Comparison of ENCODE assay signal across 8 mouse cellular contexts in genomic region chr2:109280272-109280599, GRCm38 (mm10). TPM values are rescaled to one million over a fixed set of nuclear protein-coding genes. Genes with fewer than 3 reads are reported as not detected.
DNase-seq lines count a peak whose midpoint lies in the region; ATAC-seq and TF ChIP-seq lines count a peak whose summit lies in the region.

No protein-coding gene starts in this region.

- peak overlapping the region; percentile 85; the same call in 1 of the 2 replicates for H3K9ac ChIP-seq in heart, embryonic 11.5 days (ENCODE audit: low read depth, low read length)
- peak overlapping the region; percentile 61 for H3K9ac ChIP-seq in forebrain, embryonic 15.5 days (replicated peaks)
- peak overlapping the region; percentile 67 for H3K9ac ChIP-seq in liver, embryonic 16.5 days (ENCODE audit: low read depth, low read length)

- H3K36me3 ChIP-seq in heart, embryonic 11.5 days (ENCODE audit: control insufficient read depth, insufficient read depth, low read length) = no peaks in the 10 kb centered on the region
- H3K36me3 ChIP-seq in E14TG2a.4 (ENCODE audit: insufficient read depth, low read length) = peaks cover 5% of the 10 kb centered on the region; the same call in 1 of the 2 replicates
- H3K36me3 ChIP-seq in forebrain, embryonic 15.5 days = no peaks in the 10 kb centered on the region
- H3K36me3 ChIP-seq in liver, embryonic 16.5 days (ENCODE audit: control insufficient read depth, insufficient read depth) = no peaks in the 10 kb centered on the region

- peak overlapping the region; percentile 84 for H3K4me3 ChIP-seq in heart, embryonic 11.5 days (ENCODE audit: low read depth, low read length)
- H3K4me3 ChIP-seq in E14TG2a.4 (replicated peaks; ENCODE audit: low read length) = peak overlapping the region; percentile 87
- peak overlapping the region; percentile 81 for H3K4me3 ChIP-seq in forebrain, embryonic 15.5 days
- peak overlapping the region; percentile 94 for H3K4me3 ChIP-seq in liver, embryonic 16.5 days (ENCODE audit: low read depth, low read length)

- ATAC-seq in heart, embryonic 11.5 days (replicated peaks; ENCODE audit: insufficient number of reproducible peaks, low FRiP score, low TSS enrichment) = no peak
- no peak for ATAC-seq in forebrain, embryonic 15.5 days (replicated peaks)
- ATAC-seq in liver, embryonic 16.5 days (ENCODE audit: low read depth) = no peak
- no peak for ATAC-seq in granulocyte monocyte progenitor cell, adult 5-6 weeks (replicated peaks; ENCODE audit: poor library complexity, severe bottlenecking)

- H3K9me3 ChIP-seq in heart, embryonic 11.5 days (replicated peaks; ENCODE audit: control insufficient read depth, low read length) = no peaks in the 10 kb centered on the region
- no peaks in the 10 kb centered on the region for H3K9me3 ChIP-seq in E14TG2a.4 (ENCODE audit: low read length)
- no peaks in the 10 kb centered on the region for H3K9me3 ChIP-seq in forebrain, embryonic 15.5 days
- H3K9me3 ChIP-seq in liver, embryonic 16.5 days (replicated peaks; ENCODE audit: control insufficient read depth, low read length) = no peaks in the 10 kb centered on the region

- H3K4me1 ChIP-seq in heart, embryonic 11.5 days (ENCODE audit: control insufficient read depth, insufficient read depth, low read length) = 0 out of 2 replicates have a peak, but pooled peaks cover 6% of the 10 kb centered on the region
- H3K4me1 ChIP-seq in E14TG2a.4 (replicated peaks; ENCODE audit: low read depth, low read length) = peaks cover 45% of the 10 kb centered on the region
- H3K4me1 ChIP-seq in forebrain, embryonic 15.5 days = peaks cover 27% of the 10 kb centered on the region
- peaks cover 11% of the 10 kb centered on the region for H3K4me1 ChIP-seq in liver, embryonic 16.5 days (ENCODE audit: control insufficient read depth, low read depth, low read length)

- no peak for DNase-seq in heart, adult 9 months (ENCODE audit: low spot score in 2 of 2)
- no peak for DNase-seq in MN1 (ENCODE audit: low spot score)
- DNase-seq in right cerebral cortex, postnatal 36 days (ENCODE audit: low spot score in 2 of 2) = no peak

- TF ChIP-seq CTCF in E14TG2a.4 (conservative IDR thresholded peaks at IDR 0.05; ENCODE audit: low read length) = no peak

- peak overlapping the region; percentile 76 for H3K4me2 ChIP-seq in heart, embryonic 11.5 days
- H3K4me2 ChIP-seq in forebrain, embryonic 15.5 days (replicated peaks) = peak overlapping the region; percentile 77
- H3K4me2 ChIP-seq in liver, embryonic 16.5 days (ENCODE audit: low read depth, low read length) = peak overlapping the region; percentile 81

- no peak overlapping the region for H3K27ac ChIP-seq in heart, embryonic 11.5 days (ENCODE audit: low read depth, low read length)
- peak overlapping the region; percentile 78 for H3K27ac ChIP-seq in forebrain, embryonic 15.5 days (replicated peaks)
- H3K27ac ChIP-seq in liver, embryonic 16.5 days (ENCODE audit: low read length) = peak overlapping the region; percentile 68; the same call in 1 of the 2 replicates

- 6% methylated on average over 4 of the region's 4 CpGs for WGBS in heart, embryonic 11.5 days (ENCODE audit: insufficient replicate concordance)
- 5% methylated on average over 4 of the region's 4 CpGs for WGBS in forebrain, embryonic 15.5 days
- 3% methylated on average over 4 of the region's 4 CpGs for WGBS in liver, embryonic 16.5 days (ENCODE audit: insufficient replicate concordance)

- H3K27me3 ChIP-seq in heart, embryonic 11.5 days (ENCODE audit: control insufficient read depth, insufficient read depth, low read length) = no peaks in the 10 kb centered on the region
- no peaks in the 10 kb centered on the region for H3K27me3 ChIP-seq in E14TG2a.4 (ENCODE audit: insufficient read depth, low read length)
- H3K27me3 ChIP-seq in forebrain, embryonic 15.5 days = no peaks in the 10 kb centered on the region
- no peaks in the 10 kb centered on the region for H3K27me3 ChIP-seq in liver, embryonic 16.5 days (ENCODE audit: control insufficient read depth, insufficient read depth, low read depth, low read length)

RNA-seq across cellular contexts. Expression of gene Kif18a, which starts 0.3 kb away (rescaled TPM):
- polyA plus RNA-seq in heart, embryonic 11.5 days (2014; fragmentation: Nextera tagmentation; extraction: Ambion mirVana) = 15.5 and 15.6 TPM in 2 replicates
- polyA plus RNA-seq in forebrain, embryonic 15.5 days (2015; fragmentation: Nextera tagmentation; extraction: Ambion mirVana) = 15.2 and 15.3 TPM in 2 replicates
- polyA plus RNA-seq in liver, embryonic 16.5 days (2015; fragmentation: Nextera tagmentation; extraction: Ambion mirVana) = 21.3 and 26.5 TPM in 2 replicates
- 11.8 and 13.2 TPM in 2 replicates for total RNA-seq in granulocyte monocyte progenitor cell, adult 5-6 weeks (2014; fragmentation: Nextera tagmentation)
- 29.7 and 31.5 TPM in 2 replicates for total RNA-seq in granulocyte monocyte progenitor cell, adult 5-6 weeks (2017)

RNA-seq across cellular contexts. Expression of gene Mettl15, which starts 0.3 kb away (rescaled TPM):
- 14.8 and 16.2 TPM in 2 replicates for polyA plus RNA-seq in heart, embryonic 11.5 days (2014; fragmentation: Nextera tagmentation; extraction: Ambion mirVana)
- polyA plus RNA-seq in forebrain, embryonic 15.5 days (2015; fragmentation: Nextera tagmentation; extraction: Ambion mirVana) = 11.0 and 11.8 TPM in 2 replicates
- polyA plus RNA-seq in liver, embryonic 16.5 days (2015; fragmentation: Nextera tagmentation; extraction: Ambion mirVana) = 5.2 and 6.5 TPM in 2 replicates
- total RNA-seq in granulocyte monocyte progenitor cell, adult 5-6 weeks (2014; fragmentation: Nextera tagmentation) = 7.0 and 14.4 TPM in 2 replicates
- total RNA-seq in granulocyte monocyte progenitor cell, adult 5-6 weeks (2017) = 7.3 and 8.6 TPM in 2 replicates
